Mouse (Mus musculus): ENCODE measurements around the gene Fxyd3.
A peak's percentile ranks its signal among the peaks of the same experiment; 100 is the strongest.

The Fxyd3 gene

GRCm38 (mm10) chr7:31098697-31099611 lies 22.4 kb upstream of the Fxyd3 start:
- no peak for DNase-seq (ENCODE audit: low spot score)

GRCm38 (mm10) chr7:31097583-31098248 lies 21.2 kb upstream of the Fxyd3 start:
- DNase-seq (ENCODE audit: low spot score): peak; percentile 96

- DNase-seq (ENCODE audit: low spot score): no peak
Measured at GRCm38 (mm10) chr7:31096892-31097564, 20.5 kb upstream of the Fxyd3 start.

- DNase-seq (ENCODE audit: low spot score): no peak
Measured at GRCm38 (mm10) chr7:31094774-31095501, 18.4 kb upstream of the Fxyd3 start.

GRCm38 (mm10) chr7:31089721-31090120 lies 13.2 kb upstream of the Fxyd3 start:
- no peak for DNase-seq (ENCODE audit: low spot score)

- DNase-seq (ENCODE audit: low spot score): no peak
Measured at GRCm38 (mm10) chr7:31088206-31088605, 11.7 kb upstream of the Fxyd3 start.

GRCm38 (mm10) chr7:31087262-31087661 lies 10.8 kb upstream of the Fxyd3 start:
- no peak for DNase-seq (ENCODE audit: low spot score)

GRCm38 (mm10) chr7:31086175-31086755 lies 9.8 kb upstream of the Fxyd3 start:
- DNase-seq (ENCODE audit: low spot score): no peak

- DNase-seq (ENCODE audit: low spot score): no peak
Measured at GRCm38 (mm10) chr7:31085171-31085570, 8.7 kb upstream of the Fxyd3 start.

GRCm38 (mm10) chr7:31084140-31084539 lies 7.6 kb upstream of the Fxyd3 start:
- no peak for DNase-seq (ENCODE audit: low spot score)

- peak; percentile 42 for DNase-seq (ENCODE audit: low spot score)
Measured at GRCm38 (mm10) chr7:31082831-31083588, 6.5 kb upstream of the Fxyd3 start.

GRCm38 (mm10) chr7:31082106-31082505 lies 5.6 kb upstream of the Fxyd3 start:
- DNase-seq (ENCODE audit: low spot score): no peak

- DNase-seq (ENCODE audit: low spot score): no peak
Measured at GRCm38 (mm10) chr7:31081106-31081505, 4.6 kb upstream of the Fxyd3 start.

GRCm38 (mm10) chr7:31080611-31081010 lies 4.1 kb upstream of the Fxyd3 start:
- DNase-seq (ENCODE audit: low spot score): no peak

- no peak for DNase-seq (ENCODE audit: low spot score)
Measured at GRCm38 (mm10) chr7:31079670-31080069, 3.2 kb upstream of the Fxyd3 start.

GRCm38 (mm10) chr7:31077885-31078445 lies 1.5 kb upstream of the Fxyd3 start:
- DNase-seq (ENCODE audit: low spot score): peak; percentile 84

GRCm38 (mm10) chr7:31077470-31077869 lies 966 bp upstream of the Fxyd3 start:
- DNase-seq (ENCODE audit: low spot score): no peak

GRCm38 (mm10) chr7:31074713-31075069 lies 1.8 kb downstream of the Fxyd3 start:
- no peak for DNase-seq (ENCODE audit: low spot score)

- DNase-seq (ENCODE audit: low spot score): no peak
Measured at GRCm38 (mm10) chr7:31074061-31074712, 2.3 kb downstream of the Fxyd3 start.

- DNase-seq (ENCODE audit: low spot score): no peak
Measured at GRCm38 (mm10) chr7:31073546-31073945, 3.0 kb downstream of the Fxyd3 start.
